Mouse (Mus musculus) thymus, adult 18-20 months (tissue): ENCODE results near the gene Amigo2.
A peak's percentile ranks its signal among the peaks of the same experiment; 100 is the strongest.

Source experiments
- DNase-seq, 2 experiments: peaks; one replicate each; pipeline ENCODE4 v3.0.0; 2022; ENCODE audit warnings: mixed read lengths in 2 of 2

The Amigo2 gene

DNA sequence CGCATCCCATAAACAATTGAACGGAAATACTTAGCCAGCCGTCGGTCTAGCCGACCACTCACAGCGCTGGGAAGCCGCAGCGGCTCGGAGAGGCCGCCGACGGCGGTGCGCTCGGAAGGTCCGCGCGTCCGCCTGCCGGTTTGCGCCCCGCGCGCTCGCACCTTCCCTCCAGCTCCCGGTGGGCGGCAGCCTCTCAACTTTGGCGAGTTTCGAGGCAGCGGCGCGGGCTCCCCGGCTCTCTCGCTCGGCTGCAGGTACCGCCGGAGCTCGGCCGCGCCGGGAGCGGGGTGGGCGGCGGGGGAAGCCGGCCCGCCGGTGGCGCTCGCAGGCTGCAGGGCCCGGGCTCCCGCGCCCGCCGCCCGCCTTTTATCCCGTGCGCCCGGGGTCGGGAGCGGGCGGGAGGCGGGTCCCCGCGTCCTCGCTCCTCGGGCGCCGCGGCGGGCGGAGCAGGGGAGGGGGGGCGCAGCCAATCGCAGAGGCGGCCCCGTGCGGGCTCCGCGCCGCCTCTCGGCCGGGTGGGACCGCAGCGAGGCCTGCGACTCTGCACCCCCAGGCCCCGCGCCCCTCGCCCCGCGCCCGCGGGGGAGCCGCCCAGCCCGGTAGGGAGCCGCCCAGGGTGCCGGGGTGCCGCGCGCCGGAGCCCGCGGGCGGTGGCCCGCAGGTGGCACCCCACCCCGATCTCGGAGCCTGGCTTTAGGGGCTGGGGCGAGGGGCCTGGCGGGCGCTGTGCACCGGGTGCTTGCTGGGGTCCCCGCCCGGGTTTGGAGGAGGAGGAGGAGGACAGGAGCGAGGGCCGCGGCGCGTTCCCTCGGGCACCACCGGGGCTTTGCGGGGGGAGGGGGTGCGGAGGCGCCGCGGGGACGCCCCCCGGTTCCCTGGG is at the start of gene Amigo2, which contains the start of gene Pced1b:
Gene Amigo2 (minus strand): TSS at position 377 of the 880 bp plus-strand sequence.
Gene Pced1b (plus strand): TSS at position 197 of the 880 bp plus-strand sequence.
- DNase-seq = peak; percentile 36 to 45

DNA sequence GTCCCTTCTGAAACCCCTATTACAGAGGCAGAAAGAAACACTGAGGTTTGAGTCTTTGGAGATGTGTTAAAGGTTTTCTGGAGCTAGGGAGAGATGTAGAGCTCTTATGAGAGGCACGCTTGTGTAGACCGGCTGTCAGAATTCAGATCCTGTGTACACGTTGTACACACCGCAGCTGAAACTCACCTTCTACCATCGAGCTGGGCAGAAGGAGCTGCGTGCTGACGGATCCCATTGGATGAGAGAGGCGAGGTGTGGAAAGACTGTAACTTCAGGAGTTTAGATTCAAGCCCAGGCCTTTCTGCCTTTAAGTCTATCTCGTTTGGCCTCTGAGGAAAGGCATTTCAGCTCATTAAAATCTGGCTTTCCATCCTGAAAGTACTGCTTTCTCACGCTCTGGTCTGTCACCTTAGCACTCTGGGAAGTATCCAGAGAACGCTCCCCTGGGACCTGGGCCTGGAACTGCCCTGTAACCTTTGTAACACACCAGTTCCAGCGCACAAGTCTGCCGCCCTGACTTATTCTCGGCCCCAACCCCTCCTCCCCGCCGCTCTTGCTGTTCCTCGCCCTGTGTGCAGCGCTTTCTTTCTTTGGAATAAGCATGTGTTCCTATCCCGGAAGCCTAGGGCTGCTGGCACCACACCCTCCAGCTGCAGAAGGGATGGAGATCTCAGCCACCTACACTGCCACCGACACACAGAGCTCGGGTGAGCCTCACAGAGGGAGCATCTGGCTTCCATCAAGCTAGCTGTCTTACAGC is 44.4 kb upstream of the Amigo2 start:
- DNase-seq = no peak

DNA sequence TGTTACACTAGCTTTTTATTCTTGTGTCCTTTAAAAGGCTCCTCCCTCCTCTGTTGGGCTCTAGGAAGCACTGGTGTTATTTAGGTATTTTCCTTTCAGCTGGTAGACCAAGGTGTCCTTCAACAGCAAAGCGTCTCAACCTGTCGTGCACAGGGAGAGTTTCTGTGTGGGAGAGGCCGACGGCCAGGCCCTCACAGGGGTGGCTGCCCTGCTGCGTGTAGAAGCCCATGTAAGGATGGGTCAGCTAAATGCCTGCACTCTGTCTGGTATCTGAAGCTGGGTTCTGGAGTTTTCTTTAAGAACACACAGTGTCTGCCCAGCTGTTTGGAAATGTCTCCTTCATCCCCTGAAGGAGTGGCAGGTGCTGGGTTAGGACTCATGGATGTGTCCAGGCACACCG is 43.3 kb upstream of the Amigo2 start:
- no peak for DNase-seq

DNA sequence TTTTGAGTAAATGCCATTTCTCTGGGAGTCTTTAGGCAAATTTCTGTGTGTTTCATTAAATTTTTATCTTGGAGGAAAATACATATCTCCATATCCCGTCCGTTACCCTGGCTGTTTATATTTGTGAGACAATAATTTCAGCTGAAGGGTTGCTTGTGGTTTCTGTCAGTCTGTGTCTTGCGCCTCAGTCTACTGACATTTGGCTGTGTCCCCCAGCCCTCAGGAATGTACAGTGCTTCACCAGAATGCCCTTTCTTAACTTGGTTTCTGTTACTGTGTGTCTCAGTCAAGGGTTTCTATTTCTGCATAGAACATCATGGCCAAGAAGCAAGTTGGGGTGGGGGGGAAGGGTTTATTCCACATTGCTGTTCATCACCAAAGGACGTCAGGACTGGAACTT is 42.1 kb upstream of the Amigo2 start:
- DNase-seq = no peak

DNA sequence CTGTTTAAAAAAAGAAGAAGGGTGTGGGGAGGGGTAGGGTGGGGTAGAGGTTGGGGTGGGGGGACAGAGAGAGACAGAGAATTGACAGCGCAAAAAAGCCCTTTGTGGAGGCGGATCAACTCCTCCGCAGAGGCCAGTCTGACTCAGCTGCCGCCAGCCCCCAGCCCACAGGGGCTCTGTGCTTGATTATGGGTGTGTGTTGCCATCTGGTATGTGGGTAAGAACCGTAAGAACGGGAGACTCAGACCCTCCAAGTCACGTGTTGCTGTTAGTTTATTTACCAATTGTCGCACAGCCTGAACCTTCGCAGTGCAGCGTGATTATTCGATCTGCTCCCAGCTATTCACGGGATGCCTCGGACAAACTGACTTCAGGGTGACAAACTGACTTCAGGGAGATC is 41.6 kb upstream of the Amigo2 start:
- DNase-seq = no peak

DNA sequence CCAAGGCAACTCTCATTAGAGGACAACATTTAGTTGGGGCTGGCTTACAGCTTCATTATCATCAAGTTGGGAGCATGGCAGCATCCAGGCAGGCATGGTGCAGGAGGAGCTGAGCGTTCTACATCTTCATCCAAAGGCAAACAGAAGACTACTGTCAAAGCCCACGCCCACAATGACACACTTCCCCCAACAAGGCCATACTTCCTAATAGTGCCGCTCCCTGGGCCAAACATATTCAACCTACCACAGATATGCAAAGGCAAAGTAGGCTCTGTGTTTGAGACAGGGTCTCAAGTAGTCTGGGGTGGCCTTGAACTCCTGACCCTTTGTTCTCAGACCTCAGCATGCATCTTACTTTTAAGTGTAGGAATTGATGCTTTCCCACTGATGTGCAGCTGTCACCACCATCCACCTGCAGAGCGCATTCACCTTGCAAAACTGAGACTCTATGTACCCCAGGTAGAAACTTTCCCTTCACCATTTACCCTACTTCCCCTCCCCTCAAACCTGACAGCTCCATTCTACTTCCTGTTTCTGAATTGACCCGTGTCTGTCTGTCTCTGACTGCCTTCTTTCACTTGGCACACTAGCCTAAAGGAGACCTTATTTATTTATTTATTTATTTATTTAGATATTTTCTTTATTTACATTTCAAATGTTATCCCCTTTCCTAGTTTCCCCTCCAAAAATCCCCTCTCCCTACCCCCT is 40.5 kb upstream of the Amigo2 start:
- no peak for DNase-seq

DNA sequence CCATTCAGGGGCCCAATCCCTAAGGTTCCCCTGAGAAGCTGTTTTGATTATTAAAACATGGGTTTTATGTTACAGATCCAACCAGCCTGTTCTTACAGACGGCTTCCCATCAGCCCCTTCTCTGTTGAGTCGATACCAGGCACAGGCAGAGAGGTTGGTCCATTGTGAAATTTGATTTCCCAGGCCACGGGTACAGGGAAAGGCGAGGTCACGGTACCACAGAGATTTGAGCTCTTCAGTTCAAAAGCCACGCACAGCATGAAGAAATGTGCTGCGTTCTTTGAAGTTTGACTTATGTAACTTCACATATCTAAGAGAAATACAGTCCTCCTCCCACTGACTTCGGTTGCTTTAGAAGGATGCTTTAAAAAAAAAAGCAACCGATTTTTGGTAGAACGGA is 39.6 kb upstream of the Amigo2 start:
- no peak for DNase-seq

DNA sequence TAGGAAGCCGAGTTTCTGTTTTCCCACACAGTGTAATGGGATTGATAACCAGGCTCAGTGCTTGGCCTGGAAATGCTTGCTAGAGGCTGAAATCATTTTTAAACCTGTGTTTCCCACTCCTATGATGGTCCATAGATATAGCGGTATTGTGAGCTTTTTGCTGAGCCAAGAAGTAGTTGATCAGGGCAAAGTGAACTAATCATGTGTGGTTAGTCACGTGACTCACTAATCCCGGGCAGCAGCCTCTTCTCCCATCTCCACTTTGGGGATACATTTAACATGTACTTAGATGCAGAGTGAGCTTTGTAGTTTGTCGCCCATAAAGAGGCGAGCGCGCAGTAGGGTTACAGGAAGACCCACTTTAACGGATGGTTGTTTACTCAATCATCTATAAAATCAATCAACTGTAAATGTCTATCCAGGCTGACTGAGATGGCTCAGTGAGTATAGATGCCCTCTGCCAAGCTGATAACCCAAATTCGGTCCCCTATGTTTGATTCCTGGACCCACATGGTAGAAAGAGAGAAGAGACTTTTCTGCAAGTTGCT is 38.7 kb upstream of the Amigo2 start:
- DNase-seq = no peak

DNA sequence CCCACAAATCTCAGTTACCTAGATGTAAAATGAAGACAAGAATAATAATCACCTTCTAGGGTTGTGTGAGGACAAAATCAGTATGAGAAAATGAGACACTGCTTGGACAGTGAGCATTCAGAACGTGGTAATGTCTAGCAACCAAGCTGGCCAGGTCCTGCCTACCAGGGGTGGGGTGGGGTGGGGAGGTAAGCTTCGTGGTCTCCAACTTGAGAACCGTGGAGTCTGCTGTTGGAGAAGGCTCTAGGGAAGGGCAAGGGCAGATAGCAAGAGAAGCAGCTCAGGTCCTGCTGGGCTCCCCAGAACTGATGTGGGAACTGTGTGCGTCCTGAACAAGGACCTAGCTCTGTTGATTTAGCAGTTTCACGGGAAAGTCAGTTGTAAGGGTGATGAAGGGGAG is 37.1 kb upstream of the Amigo2 start:
- DNase-seq = no peak

DNA sequence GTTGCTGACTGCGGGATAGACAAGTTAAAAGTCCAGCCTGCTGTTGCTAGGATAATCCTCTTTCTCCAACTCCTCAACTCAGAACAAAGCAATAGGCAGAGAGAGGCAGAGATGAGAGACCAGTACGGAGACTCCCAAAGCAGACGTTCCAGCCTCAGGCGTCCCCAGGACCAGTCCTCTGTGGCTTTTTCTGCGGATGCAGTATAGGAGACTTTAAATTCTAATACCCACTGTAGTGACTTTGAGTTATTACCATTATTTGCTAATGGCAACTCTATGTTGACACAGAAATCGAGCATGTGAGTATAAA is 35.4 kb upstream of the Amigo2 start:
- DNase-seq = no peak

DNA sequence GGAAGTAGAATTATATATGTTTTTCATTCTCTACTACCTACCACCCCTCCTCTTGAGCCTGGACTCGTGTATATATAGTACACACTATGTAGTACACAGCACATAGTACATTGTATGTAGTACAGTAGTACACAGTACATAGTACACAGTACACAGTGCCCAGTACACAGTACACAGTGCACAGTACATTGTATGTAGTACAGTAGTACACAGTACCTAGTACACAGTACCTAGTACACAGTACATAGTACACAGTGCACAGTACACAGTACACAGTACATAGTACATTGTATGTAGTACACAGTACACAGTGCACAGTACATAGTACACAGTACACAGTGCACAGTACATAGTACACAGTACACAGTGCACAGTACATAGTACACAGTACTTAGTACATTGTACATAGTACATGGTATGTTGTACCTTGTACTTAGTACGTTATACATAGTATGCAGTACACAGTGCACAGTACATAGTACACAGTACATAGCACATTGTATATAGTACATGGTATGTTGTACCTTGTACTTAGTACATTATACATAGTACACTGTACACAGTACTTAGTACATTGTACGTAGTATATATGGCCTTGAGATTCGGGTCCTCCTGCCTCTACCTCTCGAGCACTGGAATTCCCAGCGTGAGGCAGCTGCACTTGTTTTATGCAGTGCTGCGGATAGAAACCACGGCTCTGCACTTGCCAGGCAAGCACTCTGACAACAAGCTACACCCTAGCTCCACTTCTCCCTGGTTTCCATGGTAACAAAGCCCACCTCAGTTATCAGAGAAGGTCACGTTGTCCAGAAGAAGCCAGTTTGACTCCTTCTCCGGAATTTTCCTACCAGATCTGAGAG is 34.9 kb upstream of the Amigo2 start:
- DNase-seq = no peak

DNA sequence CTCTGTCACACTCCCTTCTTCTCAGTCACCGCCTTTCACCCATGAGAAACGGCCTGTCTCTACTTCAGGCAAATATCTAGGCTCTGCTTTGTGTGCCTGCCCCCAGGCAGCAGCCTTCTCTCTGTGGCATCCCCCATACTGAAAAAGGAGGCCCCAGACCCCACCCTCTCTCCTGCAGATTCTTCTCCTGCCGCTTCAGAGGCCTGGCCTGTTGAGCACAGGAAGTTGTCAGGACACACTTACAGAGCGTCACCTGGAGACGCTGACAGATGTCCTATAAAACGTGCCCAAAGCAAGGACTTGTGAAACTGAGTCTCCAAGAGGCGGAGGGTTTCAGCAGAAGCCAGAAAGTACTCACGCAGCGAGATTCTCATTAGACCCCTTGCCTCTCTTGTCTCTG is 33.7 kb upstream of the Amigo2 start:
- DNase-seq = no peak

DNA sequence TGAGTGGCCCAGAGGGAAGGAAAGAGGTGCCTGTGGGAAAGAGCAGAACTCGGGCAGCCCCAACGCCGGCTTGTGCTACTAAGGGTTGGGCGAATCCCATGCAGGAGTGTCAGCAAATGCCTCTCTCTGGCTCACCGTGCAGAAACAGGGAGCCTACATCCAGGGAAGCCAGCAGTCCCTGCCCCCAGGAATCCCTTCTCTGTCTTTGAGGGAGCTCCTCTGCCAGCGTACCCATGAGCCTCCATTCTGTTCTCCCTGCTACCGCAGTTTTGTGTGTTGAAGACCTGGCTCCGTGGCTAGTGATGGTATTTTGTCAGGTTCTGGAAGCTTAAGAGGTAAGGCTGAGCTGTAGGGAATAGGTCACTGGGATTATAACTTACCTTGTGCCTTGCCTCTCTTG is 33.0 kb upstream of the Amigo2 start:
- no peak for DNase-seq

DNA sequence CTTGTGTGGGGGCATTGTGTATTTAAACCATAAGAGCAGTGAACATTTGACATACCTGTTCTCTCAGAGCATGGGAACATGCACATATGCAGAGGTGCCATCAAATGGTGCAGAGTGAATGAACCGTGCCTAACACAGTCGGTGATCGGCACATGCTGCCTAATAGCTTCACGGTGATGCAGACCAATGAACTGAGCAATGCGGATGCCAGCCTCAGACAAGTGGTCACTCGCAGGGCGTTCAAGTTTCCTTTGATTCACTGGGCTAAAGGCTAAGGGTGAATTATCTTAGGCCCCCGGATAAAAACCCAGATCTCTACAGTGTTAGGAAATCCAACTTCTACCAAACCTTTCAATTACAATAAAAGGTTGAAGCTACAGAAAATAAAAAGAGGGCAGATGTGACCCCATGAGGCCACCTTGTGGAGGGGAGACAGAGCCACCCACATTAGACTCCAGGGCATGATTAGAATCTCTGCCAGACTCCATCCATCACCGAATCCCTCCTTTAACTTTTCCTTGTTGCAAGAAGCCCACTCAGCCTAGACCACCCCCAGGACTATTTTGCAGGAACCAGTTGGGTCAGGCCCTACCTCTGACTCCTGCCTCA is 31.4 kb upstream of the Amigo2 start:
- DNase-seq = no peak

DNA sequence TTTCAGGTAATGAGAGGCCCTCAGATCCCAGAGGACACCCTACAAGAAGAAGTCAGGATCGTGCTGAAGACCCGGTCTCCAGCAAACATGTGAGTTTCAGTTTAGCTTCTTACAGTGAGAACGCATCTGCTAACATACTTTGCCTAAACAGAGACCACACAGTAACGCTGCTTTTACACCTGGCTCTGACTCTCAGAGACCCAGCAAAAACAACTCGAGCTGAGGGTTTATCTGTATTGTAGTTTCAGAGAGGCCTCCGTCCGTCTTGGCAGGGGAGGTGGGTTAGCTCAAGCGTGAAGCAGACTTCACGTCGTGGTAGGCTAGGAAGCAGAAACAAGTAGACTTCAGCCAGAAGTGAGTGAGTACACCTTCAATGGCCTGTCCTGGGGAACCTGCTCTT is 30.2 kb upstream of the Amigo2 start:
- DNase-seq = no peak

DNA sequence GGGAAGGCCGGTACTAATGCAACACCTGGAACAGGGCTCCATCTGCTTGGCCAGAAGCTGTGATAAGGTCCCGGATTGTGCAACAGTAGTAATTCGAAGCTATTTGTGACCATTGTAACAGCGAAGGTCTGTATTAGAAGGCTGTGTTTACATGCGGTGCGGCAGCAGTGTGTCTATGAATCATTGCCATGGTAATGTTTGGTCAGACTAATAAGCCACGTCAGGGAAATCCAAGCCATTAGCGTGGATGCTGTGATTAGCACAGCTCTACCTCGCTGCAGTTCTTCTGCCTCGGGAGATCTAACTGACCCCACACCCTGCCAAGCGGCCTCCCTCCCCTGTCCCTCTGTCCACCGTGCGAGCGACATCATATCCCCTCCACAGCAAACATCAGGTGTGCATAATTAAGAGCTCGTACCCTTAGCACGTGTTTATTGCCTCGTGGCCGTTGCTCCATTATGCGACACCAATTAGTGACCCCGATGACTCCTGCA is 29.6 kb upstream of the Amigo2 start:
- no peak for DNase-seq

DNA sequence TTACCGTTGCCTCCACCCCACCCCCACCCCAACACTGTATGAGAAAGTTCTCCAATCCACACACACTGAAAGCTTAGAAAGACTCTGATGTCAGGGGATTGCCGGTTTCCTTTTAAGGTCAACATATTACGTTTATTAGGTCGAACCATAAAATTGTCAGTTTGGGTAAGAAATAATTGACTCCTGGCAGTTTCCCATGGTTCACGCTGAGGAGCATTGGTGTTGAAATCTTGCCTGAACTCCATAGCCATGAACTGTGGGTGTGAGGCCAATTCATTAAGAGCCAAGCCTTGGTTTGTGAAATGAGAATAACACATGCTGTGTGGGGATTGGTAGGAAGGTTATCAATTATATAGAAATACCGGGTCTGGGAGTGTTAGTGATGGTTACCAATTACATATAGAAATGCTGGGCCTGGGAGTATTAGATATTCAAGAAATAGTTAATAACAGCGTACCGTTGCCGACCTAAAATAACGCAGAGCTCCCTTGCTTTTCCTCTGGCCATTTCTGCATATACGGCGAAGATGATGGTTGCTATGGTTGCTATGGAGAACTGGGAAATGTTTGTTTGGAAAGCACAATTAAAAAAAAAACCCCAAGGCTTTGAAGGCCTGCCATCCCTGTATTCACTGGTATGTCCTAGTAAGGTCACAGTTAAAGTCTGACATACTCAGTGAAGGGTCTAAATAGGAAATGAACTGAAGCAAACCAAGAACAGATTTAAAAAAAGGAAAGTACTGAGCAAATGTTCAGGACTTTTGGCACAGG is 28.7 kb upstream of the Amigo2 start:
- DNase-seq = no peak

DNA sequence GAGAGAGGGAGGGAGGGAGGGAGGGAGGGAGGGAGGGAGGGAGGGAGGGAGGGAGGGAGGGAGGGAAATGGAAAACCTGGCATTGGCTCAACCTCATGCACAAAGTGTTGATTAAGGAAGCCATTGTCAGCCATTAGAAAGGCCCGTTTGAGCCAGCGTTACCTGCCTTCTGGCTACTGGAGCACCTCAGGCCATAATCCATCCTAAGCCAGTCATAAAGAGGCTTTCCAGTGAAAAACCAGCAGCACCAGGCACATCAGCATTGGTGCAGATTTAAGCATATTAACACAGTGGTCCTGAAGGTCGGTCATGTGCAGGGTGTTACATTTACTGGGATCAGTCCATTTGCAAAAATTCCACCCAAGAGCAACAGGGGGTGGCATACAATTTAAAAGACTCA is 25.7 kb upstream of the Amigo2 start:
- DNase-seq = no peak

DNA sequence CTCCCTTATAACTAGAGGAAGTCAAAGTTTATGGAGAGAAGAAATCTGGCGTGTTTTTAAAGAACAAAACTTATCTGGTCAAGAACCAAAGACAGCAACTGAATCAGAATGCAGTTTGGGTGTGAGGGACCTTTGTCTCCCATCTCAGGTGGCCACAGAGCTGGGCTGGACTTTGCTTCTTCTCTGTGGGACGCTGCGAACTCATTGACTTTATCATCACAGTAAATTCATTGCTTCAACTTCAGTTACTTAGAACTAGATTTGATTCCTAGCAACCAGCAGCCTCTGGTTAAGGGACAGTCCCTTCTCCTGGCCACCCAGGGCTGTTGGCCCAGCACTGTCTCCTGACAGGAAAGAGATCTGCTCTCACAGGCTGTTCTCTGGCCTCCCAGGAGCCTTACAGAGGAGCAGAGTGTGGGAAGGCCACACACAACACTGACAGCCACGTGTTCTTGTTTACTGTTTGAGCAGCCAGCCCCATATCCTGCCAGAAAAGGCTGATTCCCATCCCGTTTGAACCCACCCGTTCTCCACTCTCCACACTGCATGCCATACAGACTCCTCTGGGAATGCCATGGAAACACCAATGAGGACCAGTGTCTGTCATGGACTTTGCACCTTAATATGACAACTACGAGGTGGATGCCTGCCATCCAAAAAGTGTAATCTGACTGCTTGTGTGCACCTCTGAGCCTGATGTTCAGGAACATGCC is 25.1 kb upstream of the Amigo2 start:
- DNase-seq = no peak

DNA sequence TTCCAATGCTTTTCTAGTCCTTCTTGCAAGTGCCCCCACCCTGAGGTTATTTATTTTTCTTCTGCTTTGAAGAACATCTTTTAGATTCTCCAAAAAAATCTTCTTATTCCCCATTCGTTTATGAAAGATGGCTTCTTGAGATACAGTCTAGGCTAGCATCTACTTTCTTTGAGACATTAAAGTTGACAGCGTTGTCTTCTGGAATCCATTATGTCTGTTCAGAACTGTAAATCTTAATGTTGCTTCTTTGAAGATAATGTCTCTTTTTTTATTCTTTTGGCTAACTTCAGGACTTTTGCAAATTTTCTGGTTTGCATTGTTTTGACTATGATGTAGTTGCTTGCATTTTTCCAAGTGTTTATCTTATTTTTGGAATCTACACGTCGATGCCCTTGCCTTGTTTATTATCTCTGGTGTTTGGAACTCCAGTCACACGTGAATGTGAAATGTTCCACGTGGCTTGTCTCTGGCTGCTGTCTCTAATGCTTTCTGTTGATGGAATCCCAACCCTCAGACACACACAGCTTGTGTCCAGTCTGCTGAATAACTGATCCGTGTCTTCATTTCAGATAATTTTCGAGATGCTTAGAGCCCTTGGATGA is 20.1 kb upstream of the Amigo2 start:
- no peak for DNase-seq
